Mouse (Mus musculus): Measurements from ENCODE around the gene Kpna6.

Gene Kpna6

GRCm38 (mm10) chr4:129618031-129618430 lies 54.5 kb downstream of the Kpna6 start:
- no peak for DNase-seq (ENCODE audit: extremely low spot score)

DNA sequence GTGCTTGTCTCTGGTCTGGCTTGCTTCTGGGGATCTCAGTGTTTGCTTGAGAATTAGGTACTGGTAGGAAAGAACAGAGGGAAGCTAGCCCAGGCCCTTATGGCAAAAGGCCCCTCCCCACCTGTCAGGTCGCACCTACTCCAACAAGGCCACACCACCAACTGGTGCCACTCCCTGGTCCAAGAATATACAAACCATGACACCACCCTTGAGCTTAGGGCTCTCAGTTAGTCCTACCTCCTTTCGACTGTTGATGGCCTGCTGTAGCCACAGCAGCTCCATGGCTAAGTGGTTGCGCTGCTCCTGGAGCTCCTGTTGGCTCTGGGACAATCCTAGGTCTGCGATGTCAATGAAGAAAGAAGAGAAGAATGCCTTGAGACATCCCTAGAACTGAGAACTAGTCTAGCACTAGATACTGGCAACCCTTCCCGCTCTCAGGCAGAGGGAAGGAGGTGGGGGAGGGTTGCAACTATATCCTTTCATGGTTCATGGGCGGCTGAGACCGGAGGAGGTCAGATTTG lies 55.4 kb downstream of the Kpna6 start:
- no peak for DNase-seq (ENCODE audit: extremely low spot score)

- no peak for DNase-seq (ENCODE audit: extremely low spot score)
Measured at GRCm38 (mm10) chr4:129616631-129617030, 55.9 kb downstream of the Kpna6 start.

- no peak for DNase-seq (ENCODE audit: extremely low spot score)
Measured at GRCm38 (mm10) chr4:129615801-129616290, 56.7 kb downstream of the Kpna6 start.

- DNase-seq (ENCODE audit: extremely low spot score): no peak
Measured at GRCm38 (mm10) chr4:129614093-129614492, 58.5 kb downstream of the Kpna6 start, which contains the start of gene Dcdc2b. Gene Dcdc2b, minus strand, starts transcription at chr4:129614257.

- DNase-seq (ENCODE audit: extremely low spot score): no peak
Measured at GRCm38 (mm10) chr4:129610472-129610871, 62.1 kb downstream of the Kpna6 start.

DNA sequence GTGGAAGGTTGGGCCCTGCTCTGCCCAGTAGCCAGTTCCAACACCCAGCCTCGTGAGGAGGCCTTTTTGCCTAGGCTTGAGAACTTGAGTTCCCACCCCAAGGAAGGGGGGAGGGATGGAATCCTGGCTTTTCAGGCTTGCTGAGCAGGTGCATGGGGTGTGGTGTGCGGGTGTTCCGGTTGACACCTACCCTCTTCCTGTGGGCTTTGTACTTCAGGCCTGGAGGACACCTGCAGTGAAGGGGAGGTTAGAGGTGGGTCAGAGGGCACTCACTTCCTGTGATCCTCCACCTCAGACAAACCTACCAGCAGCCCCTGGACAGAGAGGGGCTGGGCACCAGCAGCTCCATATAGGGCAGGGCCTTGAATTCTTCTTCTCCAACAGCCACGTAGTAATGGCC lies 62.5 kb downstream of the Kpna6 start:
- no peak for DNase-seq (ENCODE audit: extremely low spot score)

DNA sequence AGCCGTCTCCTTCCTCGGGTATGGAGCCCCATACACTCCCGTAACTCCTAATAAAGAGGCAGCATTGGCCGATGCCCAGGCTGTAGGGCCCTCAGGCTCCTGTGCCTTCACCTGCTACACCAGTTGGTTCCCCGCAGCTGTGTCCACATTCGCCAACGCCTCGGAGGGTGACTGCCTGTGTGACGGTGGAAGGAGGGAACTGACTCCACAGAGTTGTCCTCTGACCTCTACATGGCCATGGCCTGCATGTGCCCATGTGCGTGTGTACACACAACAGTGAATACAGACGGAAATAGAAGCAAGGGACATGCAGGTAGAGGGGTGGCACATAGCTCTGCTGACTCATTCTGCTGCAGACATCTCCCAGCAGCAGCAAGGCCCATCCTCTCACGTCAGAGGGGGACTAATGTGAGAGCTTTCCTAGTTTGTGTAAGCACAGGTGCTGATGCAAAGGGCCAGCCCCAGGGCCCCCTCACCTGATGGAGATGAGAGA lies 63.4 kb downstream of the Kpna6 start:
- no peak for DNase-seq (ENCODE audit: extremely low spot score)

GRCm38 (mm10) chr4:129608426-129609025 lies 64.0 kb downstream of the Kpna6 start:
- DNase-seq (ENCODE audit: extremely low spot score): peak; percentile 82

DNA sequence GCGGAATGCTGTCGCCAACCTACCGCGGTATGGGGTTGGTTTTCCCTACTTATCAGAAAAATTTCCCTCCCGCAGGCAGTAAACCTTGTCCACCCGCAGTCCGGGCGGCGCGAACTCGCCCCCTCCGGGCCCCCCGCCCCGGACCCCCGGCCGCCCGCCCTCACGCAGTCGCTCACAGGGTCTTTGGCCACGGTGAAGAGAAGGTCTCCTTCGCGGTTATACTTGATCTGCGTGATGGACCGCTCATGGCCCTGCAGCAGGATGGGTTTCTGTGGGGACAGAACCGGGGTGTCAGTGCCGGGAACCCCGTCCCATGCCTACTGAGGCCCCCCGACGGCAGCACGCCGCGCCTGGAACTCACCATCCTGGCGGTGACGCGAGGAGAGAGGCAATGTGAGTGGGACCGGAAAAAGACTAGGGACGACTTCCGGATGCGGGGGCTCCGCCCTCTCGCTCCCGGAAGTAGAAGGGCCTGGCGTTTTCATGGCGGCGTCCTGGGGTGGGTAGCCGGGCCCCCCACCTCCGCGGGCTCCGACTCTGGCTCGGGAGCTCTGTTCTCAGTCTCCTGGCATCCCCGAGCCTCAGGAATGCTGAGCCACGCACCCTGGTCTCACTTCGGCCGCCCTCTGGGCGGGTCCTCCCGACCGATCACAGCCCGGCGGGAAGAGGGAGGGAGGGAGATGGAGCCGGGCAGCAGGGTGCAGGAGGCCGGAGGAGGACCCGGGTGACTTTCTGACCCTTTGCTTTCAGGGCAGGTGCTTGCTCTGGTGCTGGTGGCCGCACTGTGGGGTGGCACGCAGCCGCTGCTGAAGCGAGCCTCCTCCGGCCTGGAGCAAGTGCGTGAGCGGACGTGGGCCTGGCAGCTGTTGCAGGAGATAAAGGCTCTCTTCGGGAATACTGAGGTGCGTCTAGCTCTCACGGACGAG lies 72.1 kb downstream of the Kpna6 start, which contains the start of the genes Eif3i and Tmem234:
Gene Eif3i (minus strand): TSS at position 416 of the 926 bp plus-strand sequence.
Gene Tmem234 (plus strand): TSS at position 436 of the 926 bp plus-strand sequence.
- DNase-seq (ENCODE audit: extremely low spot score): peak; percentile 84
